Mouse (Mus musculus): Measurements from ENCODE around the gene Cadm2.

Gene Cadm2

DNA sequence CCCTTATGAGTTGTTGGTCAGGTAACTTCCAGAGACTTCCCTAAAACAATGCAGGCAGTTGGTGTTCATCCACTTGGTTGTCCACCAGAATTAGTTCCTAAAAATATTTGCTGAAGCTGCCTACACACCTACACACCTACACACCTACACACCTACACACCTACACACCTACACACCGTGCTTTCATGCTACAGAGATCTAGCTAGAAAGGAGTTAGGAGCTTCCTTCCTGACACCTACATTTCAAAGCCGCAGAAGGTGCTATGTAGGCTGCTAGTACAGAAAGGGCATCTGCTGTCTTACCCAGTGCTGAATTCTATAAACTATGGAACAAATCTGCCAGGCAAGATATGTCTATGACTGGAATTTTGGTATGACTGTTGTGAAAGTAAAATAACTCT lies 872.2 kb downstream of the Cadm2 start:
- DNase-seq (ENCODE audit: low spot score in 2 of 2) = peak; percentile 29 to 51

DNA sequence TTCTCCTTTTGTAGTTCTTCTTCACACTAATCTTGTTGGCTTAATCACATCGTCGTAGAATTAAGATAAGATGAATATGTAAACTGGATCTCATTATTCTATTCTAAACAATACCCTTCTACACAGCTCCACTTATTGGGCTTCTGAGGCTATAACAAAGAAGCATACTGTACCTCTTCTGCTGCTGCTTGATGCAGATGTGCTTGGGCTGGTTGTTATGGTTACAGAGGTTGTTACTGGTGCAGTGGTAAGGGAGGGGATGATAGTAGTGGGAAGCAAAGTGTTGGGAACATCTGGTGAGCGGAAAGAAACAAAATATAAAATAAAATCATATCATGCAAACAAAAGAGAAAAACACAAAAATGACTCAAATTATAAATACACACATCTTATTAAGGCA lies 889.5 kb downstream of the Cadm2 start:
- no peak for DNase-seq (ENCODE audit: low spot score in 2 of 2)

DNA sequence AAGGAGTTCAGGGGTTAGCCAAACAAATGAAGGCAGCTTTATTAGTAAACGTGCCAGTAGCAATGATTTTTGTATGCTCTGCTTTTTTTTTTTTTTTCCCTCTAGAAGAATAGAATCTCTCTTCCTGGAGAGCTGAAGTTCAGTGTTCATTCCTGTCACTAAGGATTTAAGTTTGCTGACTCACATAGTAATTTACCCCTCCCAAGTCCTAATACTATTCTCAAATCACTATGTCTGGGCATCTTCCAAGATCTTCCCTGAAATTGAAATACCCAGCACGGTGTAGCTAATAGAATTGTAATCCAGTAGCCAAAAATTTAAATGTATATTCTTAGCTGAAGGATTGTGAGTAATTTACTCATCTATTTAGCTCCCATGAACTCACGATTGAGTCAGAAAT lies 914.2 kb downstream of the Cadm2 start:
- DNase-seq (ENCODE audit: low spot score in 2 of 2) = no peak

DNA sequence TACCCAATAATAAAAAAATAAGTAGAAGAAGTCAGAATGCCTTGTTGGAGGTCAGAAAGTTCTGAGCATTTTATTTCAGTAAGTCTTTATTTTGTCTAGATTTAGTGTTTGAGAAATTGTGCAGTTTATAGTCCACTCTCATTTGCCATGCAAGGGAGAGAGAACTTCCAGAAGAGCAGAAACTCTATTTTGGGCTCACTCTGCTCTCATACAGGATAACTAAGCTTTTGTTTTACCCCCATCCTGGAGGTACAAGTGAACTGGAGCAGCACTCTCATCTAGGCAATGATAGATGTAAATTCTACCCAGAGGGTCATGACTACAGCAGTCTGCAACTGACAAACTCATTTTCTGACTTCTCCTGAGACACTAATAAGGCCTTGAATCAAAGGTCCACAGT lies 925.9 kb downstream of the Cadm2 start:
- DNase-seq (ENCODE audit: low spot score in 2 of 2) = no peak

DNA sequence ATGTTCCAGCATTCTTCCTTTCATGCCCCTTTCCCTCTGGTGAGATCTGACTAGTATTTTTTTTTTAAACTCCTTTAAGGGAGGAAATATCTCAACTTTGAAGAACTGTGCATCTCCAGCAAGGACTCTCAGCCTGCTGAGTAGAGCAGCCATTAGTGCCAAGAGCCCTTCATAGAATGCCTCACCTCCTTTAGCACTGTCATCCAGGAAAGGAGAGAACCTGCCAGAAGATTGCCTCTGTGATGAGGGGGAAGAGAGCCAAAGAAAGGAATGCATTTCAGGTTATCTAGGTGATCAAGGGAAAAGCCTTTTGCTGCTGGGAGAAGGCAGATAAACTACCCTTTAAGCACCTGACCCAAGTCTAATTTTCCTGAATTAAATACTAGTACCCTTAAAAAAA lies 943.5 kb downstream of the Cadm2 start:
- DNase-seq (ENCODE audit: low spot score in 2 of 2) = no peak

DNA sequence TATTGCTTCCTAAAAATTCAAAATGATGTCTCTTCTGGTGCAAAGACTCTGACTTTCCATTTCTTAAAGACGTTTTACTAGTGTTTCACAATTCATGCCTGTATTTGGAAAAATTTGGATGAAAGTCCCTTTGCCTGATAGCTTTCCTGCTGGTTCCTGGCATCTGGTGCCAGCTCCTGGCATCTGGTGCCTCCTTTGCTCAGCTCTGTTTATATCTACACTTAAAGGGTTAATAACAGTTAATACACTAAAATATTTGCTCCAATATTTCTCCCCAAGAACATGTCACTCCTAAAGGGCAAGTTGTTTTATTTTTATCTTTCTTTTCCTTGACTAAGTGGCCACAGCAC lies 969.7 kb downstream of the Cadm2 start:
- DNase-seq (ENCODE audit: low spot score in 2 of 2) = no peak

DNA sequence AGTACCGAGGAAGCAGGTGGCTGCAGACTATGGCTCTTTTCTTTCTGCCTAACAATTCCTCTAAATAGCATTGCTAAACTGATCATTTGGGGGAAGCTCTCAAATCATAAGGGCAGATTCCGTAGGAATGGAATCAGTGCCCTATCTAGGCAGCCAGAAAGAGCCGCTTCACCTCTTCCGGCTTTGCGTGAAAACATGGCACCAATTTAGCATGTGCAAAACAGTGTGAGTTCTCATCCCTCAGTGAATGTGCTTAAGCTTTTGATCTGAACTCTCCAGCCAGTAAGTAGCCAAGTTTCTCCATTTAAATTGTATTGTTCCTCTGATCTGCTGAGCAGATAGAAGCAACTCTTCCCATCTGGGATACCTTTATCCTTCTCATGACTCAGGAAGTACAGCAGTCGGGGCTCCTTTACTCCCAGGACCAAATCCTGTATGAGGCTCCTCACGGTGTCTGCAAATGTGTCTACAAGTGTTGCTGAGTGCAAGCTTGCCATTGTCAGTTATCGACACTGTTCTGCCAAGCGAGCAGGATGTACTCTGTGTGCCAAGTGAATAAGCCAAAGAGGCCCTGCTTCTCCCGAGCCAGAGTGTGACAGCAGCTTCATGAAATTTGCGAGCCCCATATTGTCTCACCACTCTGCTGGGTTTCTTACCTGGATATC lies 970.2 kb downstream of the Cadm2 start:
- peak; percentile 16 to 22 for DNase-seq (ENCODE audit: low spot score in 2 of 2)

DNA sequence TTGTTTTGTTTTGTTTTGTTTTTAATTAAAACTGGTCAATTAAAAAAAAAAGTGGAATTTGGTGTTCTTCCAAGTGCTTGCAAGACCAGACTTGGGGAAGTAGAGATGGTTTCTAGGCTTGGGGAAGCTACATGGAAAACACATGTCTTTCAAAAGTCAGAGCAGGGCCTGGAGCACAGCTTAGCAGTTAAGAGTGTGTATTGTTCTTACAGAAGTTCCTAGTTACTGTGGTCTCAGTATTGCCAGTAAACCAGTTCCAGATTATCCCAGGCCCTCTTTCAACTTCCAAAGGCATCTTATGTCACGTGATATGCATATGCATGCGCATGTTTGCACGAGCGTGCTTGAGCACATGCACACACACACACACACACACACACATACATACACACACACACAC lies 972.9 kb downstream of the Cadm2 start:
- no peak for DNase-seq (ENCODE audit: low spot score in 2 of 2)

DNA sequence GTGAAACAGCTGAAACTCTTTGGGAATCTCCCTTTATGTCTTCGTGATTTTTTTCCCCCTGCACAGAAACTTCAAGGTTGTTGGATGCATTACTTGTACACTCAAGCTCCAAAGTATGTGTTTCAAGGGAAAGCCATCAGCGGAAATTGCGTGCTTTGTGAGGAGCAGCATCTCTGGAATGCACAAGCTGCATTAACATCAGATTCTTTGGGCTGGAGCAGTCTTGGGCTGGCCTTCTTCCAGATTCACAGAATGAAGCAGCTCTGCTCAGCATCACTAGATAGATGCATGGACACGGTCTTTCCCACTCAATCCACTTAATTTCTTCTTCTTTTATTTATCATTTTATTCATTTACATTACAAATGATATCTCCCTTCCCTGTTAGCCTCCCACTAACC lies 977.1 kb downstream of the Cadm2 start:
- DNase-seq (ENCODE audit: low spot score in 2 of 2) = no peak

DNA sequence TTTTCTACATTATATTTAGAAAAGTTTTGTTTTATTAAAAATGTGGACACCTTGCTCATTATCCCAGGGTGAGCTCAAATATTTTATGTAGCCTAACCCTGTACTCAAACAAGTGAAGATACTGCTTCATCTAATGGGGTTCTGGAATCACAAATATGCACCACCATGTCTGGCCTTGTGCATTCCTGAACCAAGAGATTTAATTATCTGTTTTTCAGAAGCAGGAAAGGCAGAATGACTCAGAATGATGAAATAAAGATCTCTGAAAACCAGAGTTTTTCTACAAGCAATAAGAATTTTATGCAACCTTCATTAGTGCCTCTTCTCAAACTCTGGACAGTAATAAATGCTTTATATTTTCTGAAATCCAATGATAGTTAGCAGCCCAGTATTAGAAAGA lies 993.2 kb downstream of the Cadm2 start:
- DNase-seq (ENCODE audit: low spot score in 2 of 2) = no peak

DNA sequence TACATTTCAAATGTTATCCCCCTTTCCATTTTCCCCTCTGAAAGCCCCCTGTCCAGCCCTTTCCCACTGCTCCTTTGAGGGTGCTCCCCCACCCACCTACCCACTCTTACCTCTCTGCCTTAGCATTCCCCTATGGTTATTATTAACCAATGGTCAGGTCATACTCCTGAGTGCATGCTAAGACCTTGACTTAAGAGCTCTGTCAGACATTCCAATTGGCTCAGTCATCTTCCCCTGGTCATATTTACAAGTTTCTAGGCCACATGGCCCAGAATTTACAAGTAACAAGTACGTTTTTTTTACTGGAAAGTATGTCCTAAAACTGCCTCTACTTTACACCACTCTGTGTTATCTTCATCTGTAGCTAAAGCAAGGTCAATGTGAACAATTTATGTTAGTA lies 998.3 kb downstream of the Cadm2 start:
- no peak for DNase-seq (ENCODE audit: low spot score in 2 of 2)

DNA sequence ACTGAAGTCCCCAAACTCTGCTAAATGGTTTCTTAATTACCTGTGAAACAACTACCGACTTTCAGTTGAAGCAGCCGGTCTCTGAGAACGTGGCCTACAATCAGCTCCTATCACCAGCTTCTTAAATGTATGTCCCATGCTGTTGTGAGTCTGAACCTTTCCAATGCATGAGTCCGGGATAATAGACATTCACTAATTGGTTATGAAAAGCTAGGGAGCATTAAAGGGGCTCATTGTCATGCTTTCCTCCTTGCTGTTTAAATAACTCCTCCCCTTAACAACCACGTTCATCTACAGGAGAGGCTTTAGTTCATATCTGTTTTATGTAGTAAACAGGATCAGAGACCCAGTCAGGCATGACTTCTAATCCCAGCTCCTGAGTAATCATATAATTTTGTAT lies 1008.1 kb downstream of the Cadm2 start:
- no peak for DNase-seq (ENCODE audit: low spot score in 2 of 2)
